Mouse (Mus musculus): ENCODE results near the gene Nudt14.

The Nudt14 gene

DNA sequence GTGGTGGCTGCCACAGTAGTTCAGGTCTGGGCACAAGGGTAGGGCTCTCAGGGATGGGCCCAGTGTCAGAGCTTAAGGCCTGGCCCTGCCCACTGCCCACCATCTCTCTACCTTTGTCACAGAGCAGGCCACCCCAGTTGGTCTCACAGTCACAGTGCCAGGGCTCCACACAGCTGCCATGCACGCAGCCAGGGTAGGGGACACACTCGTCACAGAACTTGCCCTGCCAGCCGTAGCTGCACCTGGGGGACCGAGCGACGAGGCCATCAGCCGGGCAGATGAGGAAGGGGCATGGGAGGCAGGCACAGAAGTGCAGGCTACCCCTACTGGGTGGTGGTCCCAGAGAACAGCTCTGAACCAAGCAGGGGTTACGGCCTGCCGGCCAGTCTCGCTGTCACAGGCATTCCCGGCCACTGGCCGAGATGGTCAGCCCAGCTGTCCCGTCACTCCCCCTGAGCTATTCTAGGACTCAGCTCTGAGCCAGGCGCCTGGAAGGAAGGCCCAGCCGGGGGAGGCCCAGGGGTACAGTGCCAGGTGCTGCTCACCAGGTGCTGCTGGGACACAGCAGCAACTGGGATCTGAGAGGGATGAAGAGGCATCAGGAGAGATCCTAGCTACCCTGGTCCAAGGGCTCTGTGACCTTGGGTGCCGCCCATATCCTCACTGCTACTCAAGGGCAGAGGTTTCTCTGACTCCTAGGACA is 25.1 kb downstream of the Nudt14 start:
- no peak for DNase-seq (ENCODE audit: inconsistent age in 2 of 2, low spot score in 1 of 2)

DNA sequence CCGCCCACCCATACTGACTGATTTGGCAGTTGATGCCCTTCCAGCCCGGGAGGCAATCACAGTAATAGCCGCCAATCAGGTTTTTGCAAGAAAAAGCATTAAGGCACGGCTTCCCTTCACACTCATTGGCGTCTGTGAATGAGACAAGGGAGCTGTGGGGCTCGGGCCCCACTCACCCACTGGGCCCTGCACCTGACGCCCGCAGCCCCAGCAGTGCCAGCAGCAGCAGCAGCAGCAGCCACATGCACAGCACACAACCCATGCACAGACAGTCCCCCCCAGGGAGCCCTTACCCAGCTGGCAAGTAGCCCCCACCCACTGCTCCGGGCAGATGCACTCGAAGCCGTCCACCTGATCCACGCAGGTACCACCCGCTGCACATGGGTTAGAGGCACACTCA is 26.3 kb downstream of the Nudt14 start:
- no peak for DNase-seq (ENCODE audit: inconsistent age in 2 of 2, low spot score in 1 of 2)

DNA sequence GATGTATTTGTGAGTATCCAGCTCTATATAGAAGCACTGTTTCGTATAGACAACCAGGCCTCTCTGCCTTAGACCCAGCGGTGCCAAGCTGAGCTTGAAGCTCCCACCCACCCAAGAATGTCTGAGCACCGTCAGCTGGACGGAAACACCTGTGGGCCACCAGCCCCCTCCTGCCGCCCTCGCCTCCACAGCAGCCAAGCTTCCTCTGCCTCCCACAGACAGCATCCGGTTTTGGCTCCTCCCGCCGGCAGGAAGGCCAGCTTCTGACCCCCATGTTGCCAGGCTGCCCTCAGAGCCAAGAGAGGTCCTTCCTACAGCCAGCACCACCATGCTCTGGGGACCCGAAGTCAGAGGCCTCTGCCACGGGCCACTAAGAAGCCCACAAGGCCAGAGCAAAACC is 27.4 kb downstream of the Nudt14 start:
- peak in 1 of 2 experiments; percentile 55 for DNase-seq (ENCODE audit: inconsistent age in 2 of 2, low spot score in 1 of 2)

DNA sequence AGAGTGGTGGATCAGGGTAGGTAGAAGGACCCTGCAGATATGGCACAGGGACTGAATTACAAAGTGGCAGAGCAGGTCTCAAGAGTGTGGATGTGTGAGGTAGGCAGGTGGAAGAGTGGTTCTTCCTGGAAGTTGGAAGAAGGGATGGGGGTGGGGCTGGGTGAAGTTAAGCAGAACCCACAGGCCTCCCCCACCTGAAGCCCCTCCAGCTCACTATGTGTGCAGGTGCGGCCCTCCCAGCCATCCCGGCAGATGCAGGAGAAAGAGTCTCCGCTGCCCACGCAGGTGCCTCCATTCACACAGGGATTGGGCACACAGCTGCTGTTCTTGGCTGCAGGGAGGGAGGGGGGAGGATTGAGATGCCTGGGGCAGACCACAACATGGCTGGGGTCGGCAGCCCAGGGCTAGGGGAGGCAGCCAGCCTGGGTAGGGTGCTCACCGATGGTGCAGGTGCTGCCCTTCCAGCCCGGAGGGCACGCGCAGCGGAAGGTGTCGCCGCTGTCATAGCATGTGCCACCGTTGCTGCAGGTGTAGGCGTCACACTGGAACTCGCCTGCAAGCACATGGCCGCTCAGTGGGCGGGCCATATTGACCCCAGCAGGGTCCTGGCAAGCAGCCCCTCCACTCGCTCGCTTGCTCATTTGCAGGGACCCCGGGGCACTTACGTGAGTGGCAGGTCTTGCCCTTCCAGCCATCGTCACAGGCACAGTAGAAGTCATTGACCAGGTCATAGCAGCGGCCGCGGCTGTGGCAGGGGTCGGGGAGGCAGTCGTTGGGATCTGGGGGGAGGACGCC is 28.8 kb downstream of the Nudt14 start:
- DNase-seq (ENCODE audit: inconsistent age in 2 of 2, low spot score in 1 of 2), result no peak

DNA sequence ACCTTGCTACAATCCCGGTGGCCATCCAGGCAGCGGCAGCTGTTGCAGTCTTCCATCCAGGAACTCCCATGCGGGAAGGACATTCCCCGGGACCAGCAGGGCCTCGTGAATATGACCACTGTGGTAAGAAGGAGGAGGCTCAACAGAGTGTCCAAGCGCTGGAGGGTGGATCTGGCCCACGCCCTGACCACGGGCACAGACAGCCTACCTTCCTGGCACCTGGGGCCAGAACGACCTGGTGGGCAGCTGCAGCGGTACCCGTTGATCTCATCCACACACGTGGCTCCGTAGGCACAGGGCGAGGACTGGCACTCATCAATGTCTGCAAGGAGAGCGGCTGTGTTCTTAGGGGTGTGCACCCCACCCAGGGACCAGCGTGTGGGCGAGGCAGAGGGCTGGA is 30.2 kb downstream of the Nudt14 start:
- DNase-seq (ENCODE audit: inconsistent age in 2 of 2, low spot score in 1 of 2), result no peak

DNA sequence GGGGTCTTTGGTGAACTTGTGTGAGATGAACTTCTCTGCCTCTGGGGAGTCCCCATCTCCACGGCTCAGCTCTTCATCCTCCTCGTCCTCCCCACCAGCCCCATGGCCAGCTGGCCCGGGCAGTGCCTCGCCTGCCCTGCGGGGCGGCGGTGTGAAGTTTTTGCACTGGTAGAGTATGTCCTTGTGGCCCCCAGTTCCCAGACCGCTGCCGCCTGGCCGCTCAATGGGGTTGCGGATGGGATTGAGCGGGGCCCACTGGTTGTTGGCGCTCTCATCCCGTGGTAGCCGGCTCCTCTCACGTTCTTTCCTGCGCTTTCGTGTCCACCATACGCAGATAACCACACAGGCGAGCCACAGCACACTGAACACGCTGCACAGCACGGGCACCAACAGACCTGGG is 32.9 kb downstream of the Nudt14 start:
- DNase-seq (ENCODE audit: inconsistent age in 2 of 2, low spot score in 1 of 2), result no peak

DNA sequence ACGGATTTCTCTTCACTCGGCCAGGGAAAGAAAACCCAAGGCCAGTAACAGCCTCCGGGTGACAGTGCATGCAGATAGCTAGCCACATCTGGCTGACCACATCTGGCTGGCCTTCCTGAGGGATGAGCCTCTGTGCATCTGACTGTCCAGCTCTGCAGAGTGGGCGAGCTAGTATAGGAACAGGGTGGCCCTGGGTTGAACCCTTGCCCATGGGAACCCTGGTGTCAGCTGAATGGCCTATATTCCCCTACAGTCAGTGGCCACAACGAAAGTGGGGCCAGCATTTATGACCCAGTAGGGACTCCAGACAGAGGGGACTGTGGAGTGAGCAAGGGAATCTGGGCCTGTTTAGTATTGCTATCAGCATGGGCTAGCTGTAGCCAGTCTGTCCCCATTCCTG is 36.9 kb downstream of the Nudt14 start:
- no peak for DNase-seq (ENCODE audit: inconsistent age in 2 of 2, low spot score in 1 of 2)

GRCm38 (mm10) chr12:112903941-112904340 is 38.0 kb downstream of the Nudt14 start:
- no peak for DNase-seq (ENCODE audit: inconsistent age in 2 of 2, low spot score in 1 of 2)

GRCm38 (mm10) chr12:112900641-112901040 is 41.3 kb downstream of the Nudt14 start:
- DNase-seq (ENCODE audit: inconsistent age in 2 of 2, low spot score in 1 of 2), result no peak

DNA sequence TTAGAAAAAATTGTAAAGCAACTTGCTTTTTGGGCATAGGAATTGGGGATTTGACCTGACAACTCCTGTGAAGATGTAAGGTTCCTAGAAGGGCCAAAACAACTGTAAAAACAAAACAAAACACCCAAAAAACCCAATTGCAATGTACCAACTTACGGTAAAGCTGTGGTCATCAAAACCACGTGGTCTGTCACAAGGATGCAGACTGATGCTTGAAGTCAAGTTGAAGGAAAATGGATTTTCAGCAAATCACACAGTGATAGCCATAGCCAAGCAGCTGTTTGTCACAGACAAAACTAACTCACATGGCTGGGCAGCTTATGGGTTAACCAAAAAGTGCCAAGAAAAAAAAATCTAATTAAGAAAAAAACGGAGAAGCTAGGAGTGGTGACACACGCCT is 43.0 kb downstream of the Nudt14 start:
- no peak for DNase-seq (ENCODE audit: inconsistent age in 2 of 2, low spot score in 1 of 2)

DNA sequence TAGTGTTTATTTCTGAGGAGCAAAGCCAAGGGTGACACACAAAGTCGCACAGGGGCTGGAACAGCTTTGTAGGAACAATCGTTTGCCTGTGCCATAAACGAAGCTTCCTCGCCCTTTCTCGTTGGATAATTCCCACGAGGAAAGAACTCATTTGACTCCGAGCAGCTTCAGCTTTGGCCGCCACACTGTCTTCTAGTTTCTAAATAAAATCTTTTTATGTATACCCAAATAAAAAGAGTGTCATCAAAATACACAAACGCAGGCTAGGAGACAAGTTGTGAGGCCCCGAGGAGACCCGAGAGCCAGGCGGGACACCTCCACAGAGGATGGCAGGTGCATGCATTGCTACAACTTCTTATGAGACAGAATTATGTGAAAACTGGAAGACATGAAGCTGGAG is 43.6 kb downstream of the Nudt14 start:
- no peak for DNase-seq (ENCODE audit: inconsistent age in 2 of 2, low spot score in 1 of 2)

- DNase-seq (ENCODE audit: inconsistent age in 2 of 2, low spot score in 1 of 2), result peak; percentile 79 to 82
Measured at GRCm38 (mm10) chr12:112897522-112898212, 44.3 kb downstream of the Nudt14 start.

DNA sequence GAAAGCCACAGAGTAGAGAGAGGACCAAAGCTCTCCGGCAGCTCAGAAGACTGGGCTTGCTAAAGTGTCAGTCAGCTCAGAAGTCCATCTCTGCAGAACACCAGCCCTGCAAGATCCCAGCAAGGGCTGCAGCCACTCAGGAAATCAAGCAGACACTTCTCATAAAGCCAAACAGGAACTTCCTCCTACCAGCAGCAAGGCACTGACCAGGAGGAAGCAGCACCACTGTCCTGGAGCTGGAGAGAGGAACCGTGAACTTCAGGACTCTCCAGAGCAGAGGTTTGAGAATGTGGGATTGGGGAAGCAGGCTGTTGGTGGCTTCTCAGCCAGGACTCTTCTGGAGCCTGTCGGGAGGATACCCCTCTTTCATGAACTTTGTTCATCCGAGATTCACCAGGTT is 47.0 kb downstream of the Nudt14 start:
- peak in 1 of 2 experiments; percentile 63 for DNase-seq (ENCODE audit: inconsistent age in 2 of 2, low spot score in 1 of 2)

DNA sequence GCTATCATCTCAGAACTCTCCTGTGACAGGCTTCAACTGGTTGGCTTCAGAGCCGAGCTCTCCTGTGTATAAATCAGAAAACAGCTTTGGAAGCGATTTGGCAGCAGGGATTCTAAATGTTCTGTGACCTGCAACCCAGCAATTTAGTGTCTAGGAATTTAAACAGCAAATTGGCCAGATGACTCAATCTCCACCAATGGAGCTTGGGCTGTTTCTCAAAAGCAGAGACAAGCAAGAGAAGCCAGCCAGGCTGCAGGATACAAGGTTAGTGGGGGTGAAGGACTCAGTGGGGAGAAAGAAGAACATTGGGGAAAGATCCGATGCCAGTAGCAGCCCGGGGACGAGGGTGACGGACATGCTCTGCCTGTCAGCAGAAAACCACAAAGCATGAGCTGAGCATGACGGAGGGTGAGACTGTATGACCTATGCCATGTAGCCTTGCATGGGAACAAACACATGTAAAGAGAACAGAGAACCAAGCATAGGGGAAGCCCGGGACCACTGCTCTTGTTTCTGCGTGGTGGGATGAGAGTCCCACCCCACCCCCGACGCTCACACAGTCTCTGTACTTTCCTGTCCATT is 47.5 kb downstream of the Nudt14 start:
- DNase-seq (ENCODE audit: inconsistent age in 2 of 2, low spot score in 1 of 2), result peak; percentile 52 to 75

- no peak for DNase-seq (ENCODE audit: inconsistent age in 2 of 2, low spot score in 1 of 2)
Measured at GRCm38 (mm10) chr12:112885465-112885864, 56.5 kb downstream of the Nudt14 start.

All from adrenal gland, adult (tissue).